Mouse (Mus musculus): ENCODE measurements around the gene Itprid2. TPM values are rescaled to one million over a fixed set of nuclear protein-coding genes. Genes with fewer than 3 reads are reported as not detected.

Gene Itprid2
- polyA plus RNA-seq, 1 experiment from 2014 or later: 5.6 TPM

GRCm38 (mm10) chr2:79651701-79652100 is 16.5 kb downstream of the Itprid2 start:
- Histone ChIP-seq H3K4me2 (no peak overlapping the region), H3K27ac (no peak overlapping the region), H3K4me1 (replicated peaks) (peaks cover 6% of the 10 kb centered on the region), H3K9me3 (replicated peaks) (no peaks in the 10 kb centered on the region), H3K4me3 (no peak overlapping the region), H3K36me3 (peaks cover 9% of the 10 kb centered on the region), H3K27me3 (no peaks in the 10 kb centered on the region), H3K9ac (no peak overlapping the region)
- ATAC-seq (replicated peaks; ENCODE audit: insufficient number of reproducible peaks, insufficient read depth, low FRiP score, low read depth): no peak
- WGBS: 84% methylated on average over 3 of the region's 3 CpGs

- Histone ChIP-seq H3K9me3 (replicated peaks) (no peaks in the 10 kb centered on the region), H3K27me3 (no peaks in the 10 kb centered on the region), H3K27ac (no peak overlapping the region), H3K4me3 (no peak overlapping the region), H3K4me2 (no peak overlapping the region), H3K9ac (no peak overlapping the region), H3K4me1 (replicated peaks) (0 out of 2 replicates have a peak, but pooled peaks cover 2% of the 10 kb centered on the region), H3K36me3 (peaks cover 15% of the 10 kb centered on the region)
- 88% methylated on average over 4 of the region's 4 CpGs for WGBS
- ATAC-seq (replicated peaks; ENCODE audit: insufficient number of reproducible peaks, insufficient read depth, low FRiP score, low read depth): no peak
Measured at GRCm38 (mm10) chr2:79652502-79652901, 17.4 kb downstream of the Itprid2 start.

GRCm38 (mm10) chr2:79653093-79653808 is 18.1 kb downstream of the Itprid2 start:
- no peak for ATAC-seq (replicated peaks; ENCODE audit: insufficient number of reproducible peaks, insufficient read depth, low FRiP score, low read depth)
- Histone ChIP-seq H3K9me3 (replicated peaks) (no peaks in the 10 kb centered on the region), H3K27ac (no peak overlapping the region), H3K4me3 (no peak overlapping the region), H3K9ac (no peak overlapping the region), H3K4me2 (no peak overlapping the region), H3K27me3 (no peaks in the 10 kb centered on the region), H3K4me1 (replicated peaks) (no peaks in the 10 kb centered on the region), H3K36me3 (peaks cover 23% of the 10 kb centered on the region)
- 71% methylated on average over 6 of the region's 6 CpGs for WGBS

- no peaks in the 10 kb centered on the region for H3K27me3 ChIP-seq
- WGBS: 76% methylated on average over 2 of the region's 2 CpGs
Measured at GRCm38 (mm10) chr2:79653809-79654164, 18.6 kb downstream of the Itprid2 start.

GRCm38 (mm10) chr2:79657062-79657461 is 21.9 kb downstream of the Itprid2 start:
- H3K4me2 ChIP-seq: no peak overlapping the region
- H3K4me3 ChIP-seq: no peak overlapping the region
- no peak for ATAC-seq (replicated peaks; ENCODE audit: insufficient number of reproducible peaks, insufficient read depth, low FRiP score, low read depth)
- no peaks in the 10 kb centered on the region for H3K9me3 ChIP-seq (replicated peaks)
- H3K4me1 ChIP-seq (replicated peaks): no peaks in the 10 kb centered on the region
- 80% methylated on average over 8 of the region's 8 CpGs for WGBS
- H3K36me3 ChIP-seq: peaks cover 56% of the 10 kb centered on the region
- H3K27ac ChIP-seq: no peak overlapping the region
- no peak overlapping the region for H3K9ac ChIP-seq
- no peaks in the 10 kb centered on the region for H3K27me3 ChIP-seq

More at GRCm38 (mm10) chr2:79653809-79654164, 18.6 kb downstream of the Itprid2 start:
- Histone ChIP-seq H3K27ac (no peak overlapping the region), H3K9ac (no peak overlapping the region), H3K9me3 (replicated peaks) (no peaks in the 10 kb centered on the region), H3K4me3 (no peak overlapping the region), H3K4me1 (replicated peaks) (no peaks in the 10 kb centered on the region), H3K4me2 (no peak overlapping the region), H3K36me3 (peaks cover 28% of the 10 kb centered on the region)
- ATAC-seq (replicated peaks; ENCODE audit: insufficient number of reproducible peaks, insufficient read depth, low FRiP score, low read depth): no peak

GRCm38 (mm10) chr2:79660417-79661185 is 25.4 kb downstream of the Itprid2 start:
- WGBS: 87% methylated on average over 12 of the region's 12 CpGs
- peaks cover 64% of the 10 kb centered on the region for H3K36me3 ChIP-seq
- H3K4me3 ChIP-seq: no peak overlapping the region
- no peak overlapping the region for H3K27ac ChIP-seq
- ATAC-seq (replicated peaks; ENCODE audit: insufficient number of reproducible peaks, insufficient read depth, low FRiP score, low read depth): no peak
- H3K4me2 ChIP-seq: no peak overlapping the region
- no peaks in the 10 kb centered on the region for H3K9me3 ChIP-seq (replicated peaks)
- no peak overlapping the region for H3K9ac ChIP-seq
- H3K4me1 ChIP-seq (replicated peaks): no peaks in the 10 kb centered on the region
- no peaks in the 10 kb centered on the region for H3K27me3 ChIP-seq

GRCm38 (mm10) chr2:79661486-79662104 is 26.4 kb downstream of the Itprid2 start:
- Histone ChIP-seq H3K4me1 (replicated peaks) (no peaks in the 10 kb centered on the region), H3K27ac (no peak overlapping the region), H3K4me2 (no peak overlapping the region), H3K4me3 (no peak overlapping the region), H3K9me3 (replicated peaks) (no peaks in the 10 kb centered on the region), H3K36me3 (peaks cover 66% of the 10 kb centered on the region), H3K9ac (no peak overlapping the region), H3K27me3 (no peaks in the 10 kb centered on the region)
- no peak for ATAC-seq (replicated peaks; ENCODE audit: insufficient number of reproducible peaks, insufficient read depth, low FRiP score, low read depth)
- WGBS: 43% methylated on average over 7 of the region's 7 CpGs

GRCm38 (mm10) chr2:79664532-79665286 is 29.6 kb downstream of the Itprid2 start:
- 81% methylated on average over 3 of the region's 3 CpGs for WGBS
- H3K36me3 ChIP-seq: peaks cover 40% of the 10 kb centered on the region
- no peak overlapping the region for H3K27ac ChIP-seq
- H3K9me3 ChIP-seq (replicated peaks): no peaks in the 10 kb centered on the region
- no peaks in the 10 kb centered on the region for H3K27me3 ChIP-seq
- H3K4me1 ChIP-seq (replicated peaks): no peaks in the 10 kb centered on the region
- ATAC-seq (replicated peaks; ENCODE audit: insufficient number of reproducible peaks, insufficient read depth, low FRiP score, low read depth): no peak
- no peak overlapping the region for H3K4me3 ChIP-seq
- no peak overlapping the region for H3K4me2 ChIP-seq
- H3K9ac ChIP-seq: no peak overlapping the region

GRCm38 (mm10) chr2:79665492-79665891 is 30.3 kb downstream of the Itprid2 start:
- WGBS: 61% methylated on average over 3 of the region's 3 CpGs
- no peak overlapping the region for H3K4me3 ChIP-seq
- no peak for ATAC-seq (replicated peaks; ENCODE audit: insufficient number of reproducible peaks, insufficient read depth, low FRiP score, low read depth)

GRCm38 (mm10) chr2:79675266-79675665 is 40.1 kb downstream of the Itprid2 start:
- no peaks in the 10 kb centered on the region for H3K27me3 ChIP-seq
- no peak overlapping the region for H3K9ac ChIP-seq
- no peaks in the 10 kb centered on the region for H3K9me3 ChIP-seq (replicated peaks)
- no peaks in the 10 kb centered on the region for H3K4me1 ChIP-seq (replicated peaks)
- no peak overlapping the region for H3K27ac ChIP-seq
- no peak overlapping the region for H3K4me3 ChIP-seq
- H3K36me3 ChIP-seq: peaks cover 17% of the 10 kb centered on the region; the same call in 1 of the 2 replicates
- WGBS: 93% methylated on average over 3 of the region's 3 CpGs
- ATAC-seq (replicated peaks; ENCODE audit: insufficient number of reproducible peaks, insufficient read depth, low FRiP score, low read depth): no peak
- H3K4me2 ChIP-seq: no peak overlapping the region

More at GRCm38 (mm10) chr2:79665492-79665891, 30.3 kb downstream of the Itprid2 start:
- no peaks in the 10 kb centered on the region for H3K4me1 ChIP-seq (replicated peaks)
- H3K27me3 ChIP-seq: no peaks in the 10 kb centered on the region
- peaks cover 34% of the 10 kb centered on the region for H3K36me3 ChIP-seq
- H3K9ac ChIP-seq: no peak overlapping the region
- no peak overlapping the region for H3K4me2 ChIP-seq
- no peak overlapping the region for H3K27ac ChIP-seq
- H3K9me3 ChIP-seq (replicated peaks): no peaks in the 10 kb centered on the region

Measured in heart, embryonic 15.5 days (tissue).